Mouse (Mus musculus) forebrain, embryonic 10.5 days (tissue): ENCODE data around the gene Gm14548. TPM values are rescaled to one million over a fixed set of nuclear protein-coding genes. Genes with fewer than 3 reads are reported as not detected.
"Not testable (repeated sequence)": the region's sequence is repeated elsewhere in the genome, so short reads cannot be mapped to it uniquely, and the experiment has no call there.

ENCODE experiments used
- DNase-seq: peaks from one replicate; pipeline ENCODE4 v3.0.0-alpha.2; 2017; ENCODE audit warnings: low spot score; ENCODE audit errors: extremely low spot score
- H3K27ac ChIP-seq: fragments of 300-500 bp; sonication (generic); 2 replicates; pipeline ENCODE4 v1.5.1; 2016; ENCODE audit warnings: mild to moderate bottlenecking
- H3K27me3 ChIP-seq: fragments of 300-500 bp; sonication (generic); 2 replicates; pipeline ENCODE4 v1.6.1; 2016; ENCODE audit warnings: mild to moderate bottlenecking; ENCODE audit not compliant: poor library complexity, severe bottlenecking
- H3K36me3 ChIP-seq: fragments of 300-500 bp; sonication (generic); replicated peaks from 2 replicates; pipeline ENCODE4 v1.6.1; 2016; ENCODE audit warnings: mild to moderate bottlenecking, moderate library complexity
- H3K4me1 ChIP-seq: fragments of 300-500 bp; sonication (generic); 2 replicates; pipeline ENCODE4 v1.6.1; 2016
- H3K4me3 ChIP-seq: fragments of 300-500 bp; sonication (generic); 2 replicates; pipeline ENCODE4 v1.5.1; 2016; ENCODE audit warnings: mild to moderate bottlenecking, moderate library complexity
- H3K9me3 ChIP-seq: fragments of 300-500 bp; sonication (generic); 2 replicates; pipeline ENCODE4 v1.6.1; 2016; ENCODE audit warnings: mild to moderate bottlenecking, moderate library complexity
- WGBS: fragments of 180-500 bp; shearing (Covaris S2); methylation state at CpG from one replicate; pipeline ENCODE4 v1.1.7; 2016; 5-methylcytosine and 5-hydroxymethylcytosine counted together
- polyA plus RNA-seq: library from polyadenylated mRNA; unstranded; fragments of >200 nt; fragmentation: Nextera tagmentation; extraction: Ambion mirVana; gene quantifications from 2 replicates; pipeline ENCODE4 v1.2.1, GENCODE M21; 2016

Gm14548 gene
- polyA plus RNA-seq, result not detected in 2 replicates

GRCm38 (mm10) chr7:3898036-3898590 lies at the start of gene Gm14548:
TSS of gene Gm14548 (minus strand) at chr7:3898120.
- DNase-seq, H3K36me3 ChIP-seq, H3K4me1 ChIP-seq, H3K27me3 ChIP-seq, H3K27ac ChIP-seq, H3K9me3 ChIP-seq, H3K4me3 ChIP-seq: not testable (repeated sequence)
- 76% methylated on average over 3 of the region's 3 CpGs for WGBS

GRCm38 (mm10) chr7:3946117-3946516 lies 48.2 kb upstream of the Gm14548 start:
- H3K36me3 ChIP-seq, result no peaks in the 10 kb centered on the region

GRCm38 (mm10) chr7:3940915-3941314 lies 43.0 kb upstream of the Gm14548 start:
- Histone ChIP-seq H3K9me3 (no peaks in the 10 kb centered on the region; the same call in 1 of the 2 replicates), H3K27me3 (no peaks in the 10 kb centered on the region), H3K4me3 (no peak overlapping the region), H3K4me1 (no peaks in the 10 kb centered on the region), H3K27ac (no peak overlapping the region), H3K36me3 (no peaks in the 10 kb centered on the region)
- no peak for DNase-seq
- 82% methylated on average over 3 of the region's 3 CpGs for WGBS

More at GRCm38 (mm10) chr7:3946117-3946516, 48.2 kb upstream of the Gm14548 start:
- Histone ChIP-seq H3K4me3 (no peak overlapping the region), H3K27ac (no peak overlapping the region), H3K27me3 (no peaks in the 10 kb centered on the region), H3K4me1 (no peaks in the 10 kb centered on the region), H3K9me3 (no peaks in the 10 kb centered on the region)
- no peak for DNase-seq
- WGBS, result 71% methylated on average over 4 of the region's 4 CpGs

- Histone ChIP-seq H3K27ac (no peak overlapping the region), H3K27me3 (no peaks in the 10 kb centered on the region), H3K4me3 (no peak overlapping the region), H3K4me1 (no peaks in the 10 kb centered on the region), H3K36me3 (no peaks in the 10 kb centered on the region), H3K9me3 (no peaks in the 10 kb centered on the region; the same call in 1 of the 2 replicates)
- no peak for DNase-seq
- 63% methylated on average over 1 of the region's 1 CpGs for WGBS
Measured at GRCm38 (mm10) chr7:3939866-3940525, 42.1 kb upstream of the Gm14548 start.

- not testable (repeated sequence) for H3K36me3 ChIP-seq, H3K9me3 ChIP-seq, H3K4me1 ChIP-seq, H3K4me3 ChIP-seq, H3K27ac ChIP-seq, H3K27me3 ChIP-seq, DNase-seq
Measured at GRCm38 (mm10) chr7:3935473-3935872, 37.6 kb upstream of the Gm14548 start.

- H3K4me1 ChIP-seq, H3K36me3 ChIP-seq, H3K27me3 ChIP-seq, H3K4me3 ChIP-seq, H3K9me3 ChIP-seq, DNase-seq, H3K27ac ChIP-seq: not testable (repeated sequence)
- 78% methylated on average over 2 of the region's 2 CpGs for WGBS
Measured at GRCm38 (mm10) chr7:3915387-3915786, 17.5 kb upstream of the Gm14548 start, which contains the start of gene Lilra6. TSS of gene Lilra6 (minus strand) at chr7:3915503.

- H3K4me3 ChIP-seq, result no peak overlapping the region
- H3K9me3 ChIP-seq, result 0 out of 2 replicates have a peak, but pooled peaks cover 4% of the 10 kb centered on the region
- no peak for DNase-seq
- H3K27me3 ChIP-seq, result no peaks in the 10 kb centered on the region
- H3K4me1 ChIP-seq, result no peaks in the 10 kb centered on the region
- no peak overlapping the region for H3K27ac ChIP-seq
- no peaks in the 10 kb centered on the region for H3K36me3 ChIP-seq
- WGBS, result 28% methylated on average over 1 of the region's 1 CpGs
Measured at GRCm38 (mm10) chr7:3903704-3904103, 5.8 kb upstream of the Gm14548 start.

GRCm38 (mm10) chr7:3875032-3875431 lies 22.9 kb downstream of the Gm14548 start:
- no CpG with 5 or more reads among the region's 1 CpGs for WGBS
- not testable (repeated sequence) for H3K9me3 ChIP-seq, H3K36me3 ChIP-seq, H3K27me3 ChIP-seq, H3K4me3 ChIP-seq, H3K27ac ChIP-seq, H3K4me1 ChIP-seq, DNase-seq

- DNase-seq, result not testable (repeated sequence)
Measured at GRCm38 (mm10) chr7:3844951-3845350, 53.0 kb downstream of the Gm14548 start, which contains the start of gene Pira2. TSS of gene Pira2 (minus strand) at chr7:3845051.

GRCm38 (mm10) chr7:3837854-3838253 lies 60.1 kb downstream of the Gm14548 start:
- not testable (repeated sequence) for DNase-seq, H3K27me3 ChIP-seq, H3K9me3 ChIP-seq, H3K4me1 ChIP-seq, H3K4me3 ChIP-seq, H3K27ac ChIP-seq, H3K36me3 ChIP-seq
- no CpG with 5 or more reads among the region's 1 CpGs for WGBS

More at GRCm38 (mm10) chr7:3844951-3845350, 53.0 kb downstream of the Gm14548 start, which contains the start of gene Pira2:
- H3K27ac ChIP-seq, H3K36me3 ChIP-seq, H3K4me1 ChIP-seq, H3K9me3 ChIP-seq, H3K27me3 ChIP-seq, H3K4me3 ChIP-seq: not testable (repeated sequence)
- WGBS, result no CpG with 5 or more reads among the region's 2 CpGs

Other genes with a start within 250 kb of the Gm14548 start
- 14.6 and 15.4 TPM in 2 replicates for gene Leng1, start 232.3 kb downstream of the Gm14548 start, polyA plus RNA-seq
- gene Tmc4, start 220.6 kb downstream of the Gm14548 start, polyA plus RNA-seq, result 3.3 and 4.1 TPM in 2 replicates
- 286 and 298 TPM in 2 replicates for gene Tsen34, start 205.3 kb downstream of the Gm14548 start, polyA plus RNA-seq
- gene Mboat7, start 204.6 kb downstream of the Gm14548 start, polyA plus RNA-seq, result 37.5 and 40.9 TPM in 2 replicates
- gene Rps9, start 194.1 kb downstream of the Gm14548 start, polyA plus RNA-seq, result 1,434 and 1,436 TPM in 2 replicates
- 0.19 and 0.26 TPM in 2 replicates for gene Pirb, start 177.7 kb downstream of the Gm14548 start, polyA plus RNA-seq
- gene Gm15448, start 72.4 kb downstream of the Gm14548 start, polyA plus RNA-seq, result not detected in 2 replicates
- not detected in 2 replicates for gene Pira2, start 53.1 kb downstream of the Gm14548 start, polyA plus RNA-seq
- gene Lilra6, start 17.4 kb upstream of the Gm14548 start, polyA plus RNA-seq, result not detected in 2 replicates
- gene Lair1, start 165.1 kb upstream of the Gm14548 start, polyA plus RNA-seq, result 0.26 and 0.51 TPM in 2 replicates
- gene Ttyh1, start 221.3 kb upstream of the Gm14548 start, polyA plus RNA-seq, result 32.6 and 33.0 TPM in 2 replicates
- 60.6 and 61.5 TPM in 2 replicates for gene Leng8, start 238.9 kb upstream of the Gm14548 start, polyA plus RNA-seq